8 mouse cellular contexts compared by ENCODE assay signal in the genomic region with DNA sequence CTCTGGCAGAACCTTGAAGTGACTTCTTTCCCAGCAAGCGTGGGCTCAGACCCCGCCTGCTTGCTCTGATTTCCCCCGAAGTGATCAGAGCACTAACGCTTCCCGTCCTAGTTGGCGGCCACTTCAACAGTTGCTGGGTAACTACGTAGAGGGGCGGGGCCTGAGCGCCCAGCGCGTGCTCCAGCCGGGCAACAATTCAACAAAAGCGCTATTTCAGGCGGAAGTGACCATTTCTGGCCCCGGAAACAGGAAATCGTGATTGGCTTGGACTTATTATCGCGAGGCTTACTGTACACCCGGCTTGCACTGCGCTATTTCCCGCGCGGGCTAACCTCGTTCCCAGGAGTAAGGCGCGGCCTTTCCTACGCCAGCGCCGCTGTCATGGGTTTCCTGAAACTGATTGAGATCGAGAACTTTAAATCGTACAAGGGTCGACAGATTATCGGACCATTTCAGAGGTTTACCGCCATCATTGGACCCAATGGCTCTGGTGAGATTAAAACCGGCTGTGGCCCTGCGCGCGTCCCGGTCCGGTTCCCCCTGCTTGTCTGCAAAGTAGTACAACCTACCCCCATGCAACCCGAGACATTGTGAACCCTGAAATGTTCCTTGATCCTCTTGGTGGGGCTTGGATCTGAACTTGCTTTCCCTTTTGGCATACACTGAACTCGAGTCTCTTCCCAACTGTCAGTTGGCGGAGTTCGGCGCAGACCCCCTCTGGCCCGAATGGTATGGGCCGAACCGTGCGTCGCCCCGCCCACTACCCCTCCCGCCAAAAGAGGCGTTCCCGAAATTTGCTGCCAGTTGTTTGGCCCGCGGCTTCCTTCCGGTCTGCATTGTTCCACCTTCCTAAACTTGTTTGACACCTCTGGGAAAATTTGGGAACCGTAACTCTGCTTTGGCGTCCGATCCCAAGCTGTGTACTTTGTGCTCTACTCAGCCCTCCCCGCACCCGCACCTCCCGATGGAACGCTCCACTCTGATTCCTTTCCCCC. TPM values are rescaled to one million over a fixed set of nuclear protein-coding genes. Genes with fewer than 3 reads are reported as not detected.
DNase-seq lines count a peak whose midpoint lies in the region; TF ChIP-seq lines count a peak whose summit lies in the region.

Ribc1 (minus strand) TSS at position 145 of the 995 bp plus-strand sequence.
Smc1a (plus strand) TSS at position 278 of the 995 bp plus-strand sequence.

- H3K36me3 ChIP-seq in megakaryocyte, embryonic 14.5 days (replicated peaks; ENCODE audit: low read length): peaks cover 10% of the 10 kb centered on the region

- peaks cover 15% of the 10 kb centered on the region for H3K9me3 ChIP-seq in megakaryocyte, embryonic 14.5 days

- peak; percentile 75 for DNase-seq in WW6 (ENCODE audit: low read depth, low spot score)
- peak; percentile 57 to 84 for DNase-seq in cerebellum, postnatal 4 days (ENCODE audit: low spot score in 2 of 2)
- DNase-seq in gastrocnemius, adult 2 months: peak; percentile 92
- peak; percentile 72 for DNase-seq in hindlimb bud, embryonic 11.5 days (ENCODE audit: extremely low spot score, low read depth, low spot score)
- peak; percentile 73 to 92 for DNase-seq in left cerebral cortex, adult 8-10 months (ENCODE audit: low spot score in 2 of 2)
- peak; percentile 94 to 95 for DNase-seq in right cerebral cortex, postnatal 10 days (ENCODE audit: low spot score in 2 of 2)
- peak; percentile 72 for DNase-seq in urinary bladder, postnatal 25 days (ENCODE audit: low spot score)

- no peak for TF ChIP-seq CTCF in gastrocnemius, adult 2 months (IDR thresholded peaks at IDR 0.05)

- intact Hi-C loops in gastrocnemius, adult 2 months (cut with DNase I): loop anchor here (10.0 kb wide), 2 partner anchors 128 to 212 kb away; partner anchors contain the start of genes Huwe1 and Iqsec2

- H3K27ac ChIP-seq in gastrocnemius, adult 2 months: peak within 1 kb of the TSS; percentile 92

- H3K4me3 ChIP-seq in gastrocnemius, adult 2 months: peak within 1 kb of the TSS; percentile 77
- peak within 1 kb of the TSS; percentile 94 for H3K4me3 ChIP-seq in megakaryocyte, embryonic 14.5 days (replicated peaks)

- H3K4me1 ChIP-seq in megakaryocyte, embryonic 14.5 days: peaks cover 12% of the 10 kb centered on the region

- H3K27me3 ChIP-seq in megakaryocyte, embryonic 14.5 days (replicated peaks): peaks cover 16% of the 10 kb centered on the region

RNA-seq across cellular contexts. Expression of gene Ribc1, which starts in this region (rescaled TPM):
- total RNA-seq in gastrocnemius, adult 2 months (2021): under 1 TPM; 0.31 to 0.43 TPM
- 1 to 10 TPM in 1 of 4 experiments, under 1 TPM in 3; 0.32 to 1.3 (median 0.78) TPM for total RNA-seq in left cerebral cortex, adult 8-10 months (2022)
- polyA plus RNA-seq in megakaryocyte, embryonic 14.5 days (2012; ENCODE audit: insufficient read depth, low replicate concordance): 1.1 and 1.6 TPM in 2 replicates

RNA-seq across cellular contexts. Expression of gene Smc1a, which starts in this region (rescaled TPM):
- 10 to 100 TPM; 18.9 to 20.5 TPM for total RNA-seq in gastrocnemius, adult 2 months (2021)
- 10 to 100 TPM; 47.4 to 60.7 (median 49.9) TPM for total RNA-seq in left cerebral cortex, adult 8-10 months (2022)
- polyA plus RNA-seq in megakaryocyte, embryonic 14.5 days (2012; ENCODE audit: insufficient read depth, low replicate concordance): 0.35 and 5.6 TPM in 2 replicates

Comparison
In these comparisons a context has a peak if more than half of its experiments do, and no peak if none do; other contexts are left out.
1. Peak in every context shown above with its lines: DNase-seq, H3K4me3 ChIP-seq and H3K27ac ChIP-seq.